Mouse (Mus musculus): ENCODE results near the gene Srgap1.

The Srgap1 gene

GRCm38 (mm10) chr10:121958741-121959140 lies 88.4 kb downstream of the Srgap1 start:
- no peak for DNase-seq

GRCm38 (mm10) chr10:121956505-121956904 lies 90.6 kb downstream of the Srgap1 start:
- no peak for DNase-seq

- DNase-seq: no peak
These were observed 91.4 kb downstream of the Srgap1 start for GRCm38 (mm10) chr10:121955730-121956129.

- DNase-seq: no peak
These were observed 92.2 kb downstream of the Srgap1 start for GRCm38 (mm10) chr10:121954877-121955276.

DNA sequence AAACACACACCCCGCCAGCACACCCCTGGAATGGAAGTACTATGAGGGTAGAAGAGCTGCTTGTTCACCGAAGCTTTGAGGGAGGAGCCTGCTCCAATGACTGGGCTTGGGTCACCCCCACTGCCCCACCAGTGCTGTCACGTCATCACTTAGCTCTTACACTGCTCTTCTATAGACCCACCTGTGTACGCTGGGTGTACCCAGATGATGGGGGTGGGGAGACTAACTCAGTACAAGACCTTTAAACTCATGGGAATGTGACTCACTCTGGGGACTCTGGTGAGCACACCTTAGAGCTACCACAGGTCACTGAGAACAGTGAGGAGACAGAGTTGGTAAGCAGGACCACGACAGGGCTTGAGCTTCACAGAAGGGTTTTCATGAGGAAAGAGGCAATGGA lies 94.1 kb downstream of the Srgap1 start:
- no peak for DNase-seq

DNA sequence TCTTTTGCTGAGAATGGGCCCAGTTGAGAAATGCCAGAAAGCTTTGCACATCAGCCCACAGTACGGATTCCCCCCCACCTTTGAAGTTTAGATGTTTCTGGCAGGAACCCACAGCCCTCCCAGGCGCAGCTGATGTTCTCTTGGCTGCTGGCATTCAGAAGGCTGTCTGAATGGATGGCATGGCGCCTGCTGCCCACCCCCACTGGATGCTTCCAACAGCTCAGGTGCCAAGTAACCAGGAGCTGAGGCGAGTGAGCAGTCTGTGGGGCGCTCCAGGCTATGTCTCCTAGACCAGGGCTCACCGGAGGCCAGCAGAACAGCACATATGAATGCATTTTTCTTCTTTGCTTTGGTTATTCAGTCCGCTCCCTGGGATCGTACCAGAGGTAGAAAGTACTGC lies 100.9 kb downstream of the Srgap1 start:
- no peak for DNase-seq

DNA sequence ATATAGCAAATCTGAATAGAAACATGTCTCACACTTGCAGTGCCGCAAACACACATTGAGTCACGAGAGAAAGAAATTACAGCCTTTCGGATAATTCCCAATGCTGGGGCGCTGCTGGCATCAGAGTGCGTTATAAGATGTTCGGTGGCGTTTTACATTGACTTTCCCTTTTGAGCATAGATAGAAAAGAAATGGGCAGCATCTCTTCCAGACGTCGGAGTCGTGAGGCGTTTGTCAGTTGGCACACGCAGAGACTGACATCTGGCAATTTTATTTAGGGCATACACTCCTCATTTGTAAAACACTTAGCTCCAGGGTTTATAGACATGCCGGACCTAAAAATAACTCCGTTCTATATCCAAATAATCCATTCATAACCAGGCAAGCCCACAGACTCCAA lies 115.2 kb downstream of the Srgap1 start:
- no peak for DNase-seq

DNA sequence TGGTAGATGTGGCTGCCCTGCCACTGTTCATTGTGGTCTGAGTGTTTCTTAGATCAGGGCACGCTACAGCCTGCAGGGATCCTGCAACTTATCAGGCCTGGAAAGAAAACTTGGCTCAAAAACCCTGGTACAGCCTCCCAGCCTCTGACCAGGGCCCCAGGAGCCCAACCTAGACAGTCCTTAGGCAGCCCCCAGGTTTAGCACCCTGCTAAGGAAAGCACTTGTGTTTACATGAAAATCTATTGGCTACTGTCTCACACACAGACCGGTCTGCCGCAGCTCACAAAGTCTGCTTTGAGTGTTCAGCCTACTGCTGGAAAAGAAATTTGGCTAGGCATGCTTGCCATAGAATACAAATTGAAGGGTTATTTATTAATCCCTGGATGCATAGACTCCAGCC lies 121.0 kb downstream of the Srgap1 start:
- DNase-seq: no peak

DNA sequence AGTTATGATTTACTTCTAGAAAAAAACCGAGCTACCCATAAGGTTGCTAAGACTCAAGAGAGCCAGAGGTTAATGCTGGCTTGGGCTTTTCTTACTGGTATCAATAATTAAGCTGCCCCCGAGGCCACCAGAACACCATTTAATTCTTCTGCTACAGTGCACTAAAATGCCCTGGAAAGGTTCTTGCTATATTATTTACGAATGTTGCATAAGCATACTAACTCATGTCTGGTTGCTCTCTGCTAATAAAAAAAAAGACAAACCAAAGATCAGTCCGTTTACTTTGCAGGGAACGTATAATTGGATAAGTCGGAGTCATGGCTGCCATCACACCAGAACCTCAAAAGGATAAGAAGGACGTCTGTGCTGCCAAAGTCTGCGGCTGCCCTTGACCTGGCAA lies 128.1 kb downstream of the Srgap1 start:
- DNase-seq: no peak

GRCm38 (mm10) chr10:121918579-121918978 lies 128.5 kb downstream of the Srgap1 start:
- DNase-seq: no peak

- DNase-seq: no peak
These were observed 131.6 kb downstream of the Srgap1 start for GRCm38 (mm10) chr10:121915530-121915929.

- DNase-seq: no peak
These were observed 143.0 kb downstream of the Srgap1 start for GRCm38 (mm10) chr10:121904137-121904536.

GRCm38 (mm10) chr10:121902651-121903050 lies 144.5 kb downstream of the Srgap1 start:
- DNase-seq: no peak

DNA sequence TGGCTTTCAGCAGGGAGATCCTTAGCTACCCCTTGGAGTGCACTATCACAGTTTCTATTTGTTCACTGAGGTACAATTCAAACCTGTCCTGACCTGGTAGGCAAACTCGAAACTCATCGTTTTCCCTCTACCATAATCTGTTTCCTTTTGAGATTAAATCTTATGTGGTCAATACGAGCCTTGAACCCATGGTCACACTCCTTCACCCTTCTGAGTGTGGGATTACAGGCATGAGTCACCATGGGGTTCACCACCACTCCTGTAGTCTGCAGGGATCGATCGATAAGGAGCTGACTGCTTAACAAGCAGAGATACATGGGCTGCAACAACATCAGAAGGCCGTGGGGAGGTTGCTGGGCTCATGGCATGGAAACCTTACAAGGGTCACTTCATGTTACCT lies 146.3 kb downstream of the Srgap1 start:
- no peak for DNase-seq

DNA sequence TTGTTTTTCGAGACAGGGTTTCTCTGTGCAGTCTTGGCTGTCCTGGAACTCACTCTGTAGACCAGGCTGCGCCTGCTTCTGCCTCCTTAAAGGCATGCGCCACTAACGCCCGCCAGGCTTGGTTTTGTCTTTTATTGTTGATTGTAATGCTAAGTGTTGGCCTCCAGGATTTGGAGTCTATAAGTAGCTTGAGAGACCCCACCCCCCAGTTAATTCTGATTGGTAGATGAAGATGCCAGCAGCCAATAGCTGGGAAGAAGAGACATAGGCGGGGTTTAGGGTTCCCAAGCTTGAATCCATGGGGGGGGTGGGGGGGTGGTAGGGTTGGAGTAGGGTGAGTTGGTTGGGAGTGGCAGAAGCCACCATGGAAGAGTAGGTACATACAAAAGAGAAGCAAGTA lies 147.4 kb downstream of the Srgap1 start:
- no peak for DNase-seq

DNA sequence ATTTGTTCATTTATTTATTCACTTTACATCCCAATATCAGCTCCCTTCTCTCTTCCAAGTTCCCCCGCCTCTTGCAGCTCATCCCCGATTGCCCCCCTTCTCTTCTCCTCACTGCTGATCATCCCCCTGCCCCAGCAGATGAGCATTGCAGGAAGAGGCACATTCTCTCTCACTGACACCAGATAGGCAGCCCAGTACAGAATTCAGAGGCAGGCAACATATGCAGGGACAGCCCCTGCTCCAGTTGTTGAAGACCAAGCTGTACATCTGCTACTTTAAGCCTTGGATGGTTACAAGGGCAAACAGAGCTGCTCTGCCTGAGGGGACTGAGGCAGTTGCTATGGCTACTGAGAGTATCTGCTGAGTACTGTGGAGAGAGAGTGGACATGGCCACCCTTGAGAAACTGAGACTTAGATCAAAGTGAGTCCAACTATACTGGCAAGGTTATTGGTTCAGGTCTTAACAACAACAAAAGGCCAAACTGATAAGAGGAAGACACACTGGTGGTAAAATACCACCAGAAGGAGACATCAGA lies 149.2 kb downstream of the Srgap1 start:
- DNase-seq: no peak

DNA sequence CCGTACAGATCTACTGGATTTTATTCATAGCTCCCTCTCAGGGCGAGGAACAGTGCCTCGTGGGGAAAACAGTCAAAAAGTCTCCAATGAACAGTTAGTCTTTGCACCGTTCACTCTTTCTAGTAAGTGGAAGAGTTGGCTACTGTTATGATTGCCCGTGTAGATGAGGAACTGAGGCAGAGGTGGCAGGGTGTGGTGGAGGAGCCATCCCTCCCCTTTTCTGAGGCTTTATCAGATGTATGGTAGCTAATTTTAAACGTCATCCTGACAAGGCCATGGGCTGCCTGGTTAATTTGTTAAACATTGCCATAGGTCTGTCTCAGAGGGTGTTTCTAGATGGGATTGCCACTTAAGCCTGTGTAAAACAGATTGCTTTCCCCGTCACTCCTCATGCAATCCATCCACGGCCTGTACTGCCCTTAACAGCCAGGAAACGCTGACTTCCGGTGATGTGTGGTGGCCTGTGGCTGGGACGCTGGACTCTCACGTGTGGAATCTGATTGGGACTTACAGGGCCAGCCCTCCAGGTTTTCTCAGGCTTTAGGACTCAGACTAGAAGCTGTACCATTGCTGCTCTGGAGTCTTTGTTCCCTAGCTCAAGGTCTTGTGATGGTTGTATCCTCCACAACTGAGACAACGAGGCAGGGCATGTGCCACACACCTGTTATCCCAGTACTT lies 155.6 kb downstream of the Srgap1 start:
- no peak for DNase-seq

DNA sequence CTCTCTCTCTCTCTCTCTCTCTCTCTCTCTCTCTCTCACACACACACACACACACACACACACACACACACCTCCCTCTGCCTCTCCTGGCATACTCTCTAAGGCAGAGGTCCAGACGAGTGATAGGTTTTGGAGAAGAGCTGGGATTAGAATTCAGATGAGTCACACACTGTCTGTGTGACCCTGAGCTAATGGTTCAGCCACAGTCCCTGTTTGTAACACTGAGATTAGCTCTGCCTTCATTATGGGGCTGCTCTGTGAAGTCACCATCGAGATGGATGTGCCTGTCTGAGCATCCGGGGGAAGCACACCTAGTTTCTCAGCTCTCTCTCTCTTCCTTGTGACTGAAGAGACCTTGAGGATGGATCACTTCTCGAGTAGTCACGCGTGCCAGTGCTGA lies 157.1 kb downstream of the Srgap1 start:
- no peak for DNase-seq

DNA sequence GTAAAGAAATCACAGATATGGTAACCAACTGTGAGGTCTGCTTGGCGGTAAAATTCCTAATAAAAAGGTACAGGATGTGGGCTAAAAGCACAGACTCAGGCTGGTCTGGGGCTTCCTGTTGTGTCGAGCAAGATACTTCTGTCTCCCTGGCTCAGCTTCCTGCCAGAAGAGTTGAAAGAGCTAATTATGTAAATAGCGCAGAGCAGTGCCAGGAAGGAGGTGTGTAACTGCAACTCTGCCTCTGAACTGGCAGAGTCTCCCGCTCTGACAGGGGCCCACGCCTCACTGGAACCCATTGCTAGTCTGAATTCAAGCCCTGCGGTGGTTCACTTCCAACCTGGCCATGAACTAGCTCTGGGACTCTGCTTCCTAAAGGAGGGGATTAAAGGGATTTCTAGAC lies 160.3 kb downstream of the Srgap1 start:
- peak; percentile 42 for DNase-seq

- DNase-seq: no peak
These were observed 161.4 kb downstream of the Srgap1 start for GRCm38 (mm10) chr10:121885512-121886218.

DNA sequence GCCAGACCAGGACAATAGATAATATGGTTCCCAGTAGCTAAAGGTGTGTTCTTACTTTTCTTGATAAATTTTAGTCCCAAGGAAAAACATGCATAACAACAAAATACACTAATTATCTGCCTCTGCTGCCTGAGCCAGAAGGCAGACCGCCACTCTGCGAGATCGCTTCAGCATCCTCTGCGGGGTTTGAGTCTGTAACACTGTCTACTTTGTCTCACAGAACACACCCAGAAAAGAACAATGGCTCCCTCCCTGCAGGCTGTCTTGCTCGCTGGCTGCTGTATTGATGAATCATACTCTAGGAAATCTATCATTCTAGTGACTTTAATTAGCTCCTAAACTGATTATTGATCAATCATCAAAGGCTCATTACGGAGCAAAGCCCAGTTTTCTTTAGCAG lies 164.7 kb downstream of the Srgap1 start:
- DNase-seq: no peak

DNA sequence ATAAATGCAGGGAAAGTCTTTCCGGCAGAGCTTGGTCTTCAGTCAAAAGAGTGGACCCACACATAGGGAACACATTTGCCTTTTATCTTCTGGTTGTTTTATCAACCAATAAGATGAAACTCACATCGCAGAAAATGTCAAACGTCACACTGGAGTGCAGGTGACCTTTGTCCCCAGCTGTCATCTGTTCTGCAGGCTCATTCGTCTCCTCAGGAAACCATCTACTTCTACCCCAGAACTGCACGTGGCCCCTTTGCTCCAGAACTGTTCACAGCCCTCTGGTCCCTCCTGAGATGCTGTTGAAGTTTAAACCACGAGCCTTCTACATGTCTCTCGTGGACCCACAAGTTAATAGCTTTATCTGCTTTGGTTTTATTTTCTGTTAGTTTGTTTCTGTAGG lies 168.3 kb downstream of the Srgap1 start:
- no peak for DNase-seq

- DNase-seq: no peak
These were observed 169.2 kb downstream of the Srgap1 start for GRCm38 (mm10) chr10:121877906-121878305.

DNA sequence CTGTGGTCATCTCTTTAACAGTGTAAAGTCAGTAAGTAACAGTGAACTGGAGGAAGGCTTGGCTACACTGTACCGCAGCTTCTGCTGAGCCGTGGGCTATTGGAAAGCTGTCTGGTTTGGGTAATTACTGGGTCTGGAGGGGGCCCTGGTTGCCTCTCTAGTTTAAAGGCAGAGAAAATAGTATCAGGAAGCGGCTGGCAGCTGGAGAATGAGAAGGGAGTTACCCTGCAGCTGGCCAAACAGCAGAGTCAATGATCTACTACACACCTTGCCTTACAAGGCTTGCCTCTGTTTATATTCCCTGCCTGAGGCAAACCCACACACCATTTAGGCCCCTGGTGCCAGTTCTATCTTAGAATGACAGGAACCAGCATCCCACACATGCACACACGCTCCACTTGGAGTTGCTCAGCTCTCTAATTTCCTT lies 174.0 kb downstream of the Srgap1 start:
- no peak for DNase-seq

GRCm38 (mm10) chr10:121869941-121870340 lies 177.2 kb downstream of the Srgap1 start:
- DNase-seq: no peak

Data from thymus, postnatal 25 days (tissue).